Mouse (Mus musculus) liver, embryonic 16.5 days (tissue): ENCODE measurements around the gene Hmgcs1. TPM values are rescaled to one million over a fixed set of nuclear protein-coding genes. Genes with fewer than 3 reads are reported as not detected.
"Not testable (repeated sequence)": the region's sequence is repeated elsewhere in the genome, so short reads cannot be mapped to it uniquely, and the experiment has no call there.

Source experiments
- ATAC-seq: fragments of 200-750 bp; cut with Nextera tagmentation; 2 replicates; pipeline ENCODE4 v1.8.0; 2017; ENCODE audit warnings: low read depth, mild to moderate bottlenecking, moderate number of reproducible peaks, moderate library complexity
- H3K27ac ChIP-seq: fragments of 300-500 bp; sonication (generic); 2 replicates; pipeline ENCODE4 v1.5.1; 2014; ENCODE audit warnings: mild to moderate bottlenecking, low read length
- H3K27me3 ChIP-seq: fragments of 300-500 bp; sonication (generic); 2 replicates; pipeline ENCODE4 v1.6.1; 2014; ENCODE audit warnings: low read depth, low read length, mixed read lengths; ENCODE audit not compliant: control insufficient read depth, insufficient read depth
- H3K36me3 ChIP-seq: fragments of 300-500 bp; sonication (generic); 2 replicates; pipeline ENCODE4 v1.6.1; 2014; ENCODE audit warnings: mild to moderate bottlenecking; ENCODE audit not compliant: control insufficient read depth, insufficient read depth
- H3K4me1 ChIP-seq: fragments of 300-500 bp; sonication (generic); 2 replicates; pipeline ENCODE4 v1.6.1; 2014; ENCODE audit warnings: low read depth, low read length, mixed read lengths; ENCODE audit not compliant: control insufficient read depth
- H3K4me2 ChIP-seq: fragments of 300-500 bp; sonication (generic); 2 replicates; pipeline ENCODE4 v1.6.1; 2014; ENCODE audit warnings: low read depth, low read length, mixed read lengths
- H3K4me3 ChIP-seq: fragments of 300-500 bp; sonication (generic); 2 replicates; pipeline ENCODE4 v1.5.1; 2014; ENCODE audit warnings: low read depth, mild to moderate bottlenecking, low read length
- H3K9ac ChIP-seq: fragments of 300-500 bp; sonication (generic); 2 replicates; pipeline ENCODE4 v1.6.1; 2014; ENCODE audit warnings: low read depth, low read length
- H3K9me3 ChIP-seq: fragments of 300-500 bp; sonication (generic); replicated peaks from 2 replicates; pipeline ENCODE4 v1.6.1; 2016; ENCODE audit warnings: low read length; ENCODE audit not compliant: control insufficient read depth
- WGBS: fragments of 180-500 bp; shearing (Covaris S2); extraction: QIAGEN DNeasy Blood & Tissue Kit; methylation state at CpG from one replicate; pipeline ENCODE4 v1.1.7; 2014; ENCODE audit not compliant: insufficient replicate concordance; 5-methylcytosine and 5-hydroxymethylcytosine counted together
- polyA plus RNA-seq: library from polyadenylated mRNA; unstranded; fragments of >200 nt; fragmentation: Nextera tagmentation; extraction: Ambion mirVana; gene quantifications from 2 replicates; pipeline ENCODE4 v1.2.1, GENCODE M21; 2015

The Hmgcs1 gene
- polyA plus RNA-seq, 1 experiment from 2014 or later, result 208 TPM

GRCm38 (mm10) chr13:119656846-119657416, 33.2 kb upstream of the Hmgcs1 start:
- no peak overlapping the region for H3K9ac ChIP-seq
- no peaks in the 10 kb centered on the region for H3K4me1 ChIP-seq
- no peak overlapping the region for H3K27ac ChIP-seq
- no peak overlapping the region for H3K4me2 ChIP-seq
- no peaks in the 10 kb centered on the region for H3K27me3 ChIP-seq
- ATAC-seq, result no peak
- no peak overlapping the region for H3K4me3 ChIP-seq
- H3K36me3 ChIP-seq, result no peaks in the 10 kb centered on the region
- no peaks in the 10 kb centered on the region for H3K9me3 ChIP-seq
- 54% methylated on average over 6 of the region's 6 CpGs for WGBS

- not testable (repeated sequence) for H3K27me3 ChIP-seq, ATAC-seq, H3K4me1 ChIP-seq, H3K4me2 ChIP-seq, H3K27ac ChIP-seq, H3K36me3 ChIP-seq, H3K9ac ChIP-seq, H3K9me3 ChIP-seq, H3K4me3 ChIP-seq
- WGBS, result 71% methylated on average over 4 of the region's 9 CpGs
These were observed 28.8 kb upstream of the Hmgcs1 start for GRCm38 (mm10) chr13:119661420-119661819.

GRCm38 (mm10) chr13:119678794-119679193, 11.4 kb upstream of the Hmgcs1 start:
- H3K9me3 ChIP-seq, result no peaks in the 10 kb centered on the region
- 66% methylated on average over 8 of the region's 8 CpGs for WGBS
- H3K27me3 ChIP-seq, result no peaks in the 10 kb centered on the region
- no peaks in the 10 kb centered on the region for H3K4me1 ChIP-seq
- no peak overlapping the region for H3K4me3 ChIP-seq
- H3K36me3 ChIP-seq, result no peaks in the 10 kb centered on the region
- no peak for ATAC-seq
- no peak overlapping the region for H3K27ac ChIP-seq
- H3K9ac ChIP-seq, result no peak overlapping the region
- no peak overlapping the region for H3K4me2 ChIP-seq

GRCm38 (mm10) chr13:119679721-119680120, 10.5 kb upstream of the Hmgcs1 start:
- 63% methylated on average over 2 of the region's 2 CpGs for WGBS
- ATAC-seq, result no peak
- Histone ChIP-seq H3K4me1 (no peaks in the 10 kb centered on the region), H3K9me3 (no peaks in the 10 kb centered on the region), H3K36me3 (no peaks in the 10 kb centered on the region), H3K27ac (no peak overlapping the region), H3K9ac (no peak overlapping the region), H3K4me2 (no peak overlapping the region), H3K27me3 (no peaks in the 10 kb centered on the region), H3K4me3 (no peak overlapping the region)

GRCm38 (mm10) chr13:119681161-119681560, 9.0 kb upstream of the Hmgcs1 start:
- H3K9ac ChIP-seq, result no peak overlapping the region
- H3K27me3 ChIP-seq, result no peaks in the 10 kb centered on the region
- no peak overlapping the region for H3K4me2 ChIP-seq
- no peak for ATAC-seq
- no peaks in the 10 kb centered on the region for H3K9me3 ChIP-seq
- H3K4me1 ChIP-seq, result no peaks in the 10 kb centered on the region
- H3K4me3 ChIP-seq, result no peak overlapping the region
- no peaks in the 10 kb centered on the region for H3K36me3 ChIP-seq
- H3K27ac ChIP-seq, result no peak overlapping the region
- 48% methylated on average over 3 of the region's 3 CpGs for WGBS

- no peak for ATAC-seq
- 70% methylated on average over 11 of the region's 11 CpGs for WGBS
- Histone ChIP-seq H3K4me3 (no peak overlapping the region), H3K9ac (no peak overlapping the region), H3K4me2 (no peak overlapping the region), H3K27me3 (no peaks in the 10 kb centered on the region), H3K9me3 (no peaks in the 10 kb centered on the region), H3K4me1 (no peaks in the 10 kb centered on the region), H3K27ac (no peak overlapping the region), H3K36me3 (no peaks in the 10 kb centered on the region)
These were observed 5.6 kb upstream of the Hmgcs1 start for GRCm38 (mm10) chr13:119684416-119685177.

GRCm38 (mm10) chr13:119689709-119690038, 505 bp upstream of the Hmgcs1 start:
- Histone ChIP-seq H3K27ac (no peak overlapping the region; the same call in 1 of the 2 replicates), H3K9ac (0 out of 2 replicates have a peak overlapping the region, but pooled peaks have one; percentile 28), H3K4me3 (peak overlapping the region; percentile 97), H3K36me3 (no peaks in the 10 kb centered on the region), H3K27me3 (no peaks in the 10 kb centered on the region), H3K9me3 (no peaks in the 10 kb centered on the region), H3K4me1 (peaks cover 5% of the 10 kb centered on the region), H3K4me2 (peak overlapping the region; percentile 83)
- WGBS, result 10% methylated on average over 5 of the region's 5 CpGs
- no peak for ATAC-seq

- Histone ChIP-seq H3K4me2 (peak overlapping the region; percentile 83), H3K4me1 (peaks cover 5% of the 10 kb centered on the region), H3K36me3 (no peaks in the 10 kb centered on the region), H3K9ac (peak overlapping the region; percentile 92), H3K4me3 (peak overlapping the region; percentile 97), H3K9me3 (no peaks in the 10 kb centered on the region), H3K27ac (peak overlapping the region; percentile 90), H3K27me3 (no peaks in the 10 kb centered on the region)
- 8% methylated on average over 7 of the region's 7 CpGs for WGBS
- no peak for ATAC-seq
These were observed 869 bp downstream of the Hmgcs1 start for GRCm38 (mm10) chr13:119690876-119691620.

GRCm38 (mm10) chr13:119691958-119692357, 1.8 kb downstream of the Hmgcs1 start:
- not testable (repeated sequence) for H3K4me1 ChIP-seq, ATAC-seq, H3K27ac ChIP-seq, H3K36me3 ChIP-seq, H3K27me3 ChIP-seq, H3K9ac ChIP-seq, H3K9me3 ChIP-seq
- 60% methylated on average over 3 of the region's 3 CpGs for WGBS
- peak overlapping the region; percentile 83; the same call in 1 of the 2 replicates for H3K4me2 ChIP-seq
- peak overlapping the region; percentile 34 for H3K4me3 ChIP-seq
